In genomic region chr17:15381869-15382660, GRCm38 (mm10) we compare ENCODE assay signal across 18 mouse cellular contexts. TPM values are rescaled to one million over a fixed set of nuclear protein-coding genes. Genes with fewer than 3 reads are reported as not detected.
DNase-seq lines count a peak whose midpoint lies in the region; ATAC-seq and TF ChIP-seq lines count a peak whose summit lies in the region.
"Had no signal": no experiment of that assay in that cellular context is flagged by ENCODE, and none has a peak within 500 bp of the region (broad histone marks: within the 10 kb centered on the region; RNA-seq: fewer than 3 reads in every experiment).

No protein-coding gene starts in this region.

- no peak overlapping the region for H3K9ac ChIP-seq in hindbrain, embryonic 16.5 days (ENCODE audit: low read depth, low read length)
- no peak overlapping the region for H3K9ac ChIP-seq in stomach, embryonic 15.5 days
- no peak overlapping the region for H3K9ac ChIP-seq in stomach, postnatal 0 days (ENCODE audit: low read length)
- H3K9ac ChIP-seq in hindbrain, embryonic 12.5 days = no peak overlapping the region
- no peak overlapping the region for H3K9ac ChIP-seq in neural tube, embryonic 13.5 days
- H3K9ac ChIP-seq: liver, embryonic 13.5 days had no signal

- peaks cover 62% of the 10 kb centered on the region for H3K4me1 ChIP-seq in hindbrain, embryonic 10.5 days (replicated peaks)
- H3K4me1 ChIP-seq in hindbrain, embryonic 16.5 days (ENCODE audit: control insufficient read depth, insufficient read depth, low read depth, low read length) = peaks cover 30% of the 10 kb centered on the region
- peaks cover 16% of the 10 kb centered on the region for H3K4me1 ChIP-seq in stomach, embryonic 15.5 days
- H3K4me1 ChIP-seq in stomach, postnatal 0 days (replicated peaks; ENCODE audit: control insufficient read depth, insufficient read depth) = no peaks in the 10 kb centered on the region; the same call in 1 of the 2 replicates
- peaks cover 57% of the 10 kb centered on the region for H3K4me1 ChIP-seq in hindbrain, embryonic 12.5 days
- peaks cover 57% of the 10 kb centered on the region for H3K4me1 ChIP-seq in neural tube, embryonic 13.5 days (replicated peaks)
- no peaks in the 10 kb centered on the region for H3K4me1 ChIP-seq in cerebellum, adult 2 months (ENCODE audit: control insufficient read depth, insufficient read depth, low read length)

- peaks cover 75% of the 10 kb centered on the region for H3K27me3 ChIP-seq in hindbrain, embryonic 10.5 days (ENCODE audit: insufficient read depth, poor library complexity, severe bottlenecking)
- H3K27me3 ChIP-seq in hindbrain, embryonic 16.5 days (replicated peaks; ENCODE audit: control insufficient read depth, insufficient read depth, low read length) = no peaks in the 10 kb centered on the region; the same call in 1 of the 2 replicates
- peaks cover 12% of the 10 kb centered on the region for H3K27me3 ChIP-seq in stomach, embryonic 15.5 days (replicated peaks)
- no peaks in the 10 kb centered on the region for H3K27me3 ChIP-seq in stomach, postnatal 0 days (ENCODE audit: control insufficient read depth, insufficient read depth, low read length)
- peaks cover 38% of the 10 kb centered on the region for H3K27me3 ChIP-seq in hindbrain, embryonic 12.5 days
- H3K27me3 ChIP-seq in neural tube, embryonic 13.5 days = peaks cover 18% of the 10 kb centered on the region; the same call in 1 of the 2 replicates
- peaks cover 2% of the 10 kb centered on the region; the same call in 1 of the 2 replicates for H3K27me3 ChIP-seq in cerebellum, adult 2 months (ENCODE audit: control insufficient read depth, insufficient read depth, low read length)

- H3K36me3 ChIP-seq in hindbrain, embryonic 10.5 days = no peaks in the 10 kb centered on the region
- H3K36me3 ChIP-seq in hindbrain, embryonic 16.5 days (ENCODE audit: control insufficient read depth, insufficient read depth, low read length) = no peaks in the 10 kb centered on the region
- no peaks in the 10 kb centered on the region for H3K36me3 ChIP-seq in stomach, embryonic 15.5 days
- no peaks in the 10 kb centered on the region for H3K36me3 ChIP-seq in stomach, postnatal 0 days (ENCODE audit: control insufficient read depth, insufficient read depth, low read length)
- H3K36me3 ChIP-seq in hindbrain, embryonic 12.5 days = no peaks in the 10 kb centered on the region
- H3K36me3 ChIP-seq in neural tube, embryonic 13.5 days = no peaks in the 10 kb centered on the region
- H3K36me3 ChIP-seq: G1E; liver, embryonic 13.5 days had no signal

- no peak for TF ChIP-seq EP300 in stomach, postnatal 0 days (optimal IDR thresholded peaks at IDR 0.05)

- WGBS in hindbrain, embryonic 10.5 days = 13% methylated on average over 7 of the region's 7 CpGs
- 16% methylated on average over 7 of the region's 7 CpGs for WGBS in hindbrain, embryonic 16.5 days
- WGBS in stomach, embryonic 15.5 days = 48% methylated on average over 7 of the region's 7 CpGs
- 45% methylated on average over 7 of the region's 7 CpGs for WGBS in stomach, postnatal 0 days
- WGBS in hindbrain, embryonic 12.5 days = 16% methylated on average over 7 of the region's 7 CpGs
- WGBS in neural tube, embryonic 13.5 days = 7% methylated on average over 7 of the region's 7 CpGs
- WGBS in cerebellum, adult 2 months = 41% methylated on average over 7 of the region's 7 CpGs

- TF ChIP-seq CTCF in stomach, postnatal 0 days (IDR thresholded peaks at IDR 0.05; ENCODE audit: low read depth) = no peak
- TF ChIP-seq CTCF in cerebellum, adult 2 months (IDR thresholded peaks at IDR 0.05; ENCODE audit: borderline replicate concordance, insufficient read depth, low read depth, low read length) = no peak

- H3K4me2 ChIP-seq in hindbrain, embryonic 16.5 days (ENCODE audit: low read length) = no peak overlapping the region
- 0 out of 2 replicates have a peak overlapping the region, but pooled peaks have one; percentile 3 for H3K4me2 ChIP-seq in stomach, embryonic 15.5 days
- no peak overlapping the region for H3K4me2 ChIP-seq in stomach, postnatal 0 days (replicated peaks; ENCODE audit: low read depth)
- peak overlapping the region; percentile 85 for H3K4me2 ChIP-seq in hindbrain, embryonic 12.5 days (replicated peaks)
- H3K4me2 ChIP-seq in neural tube, embryonic 13.5 days = peak overlapping the region; percentile 87

- TF ChIP-seq POLR2A in cerebellum, adult 2 months (IDR thresholded peaks at IDR 0.05; ENCODE audit: borderline replicate concordance, insufficient read depth, low read length) = no peak

- ATAC-seq in hindbrain, embryonic 16.5 days = no peak
- ATAC-seq in stomach, embryonic 15.5 days (ENCODE audit: insufficient read depth, low FRiP score, low read depth) = no peak
- no peak for ATAC-seq in stomach, postnatal 0 days (ENCODE audit: low FRiP score, low TSS enrichment)
- ATAC-seq in hindbrain, embryonic 12.5 days (ENCODE audit: low FRiP score) = no peak
- ATAC-seq in neural tube, embryonic 13.5 days (ENCODE audit: low read depth) = no peak

- H3K9me3 ChIP-seq in hindbrain, embryonic 10.5 days = no peaks in the 10 kb centered on the region
- H3K9me3 ChIP-seq in hindbrain, embryonic 16.5 days (ENCODE audit: control insufficient read depth, low read length) = no peaks in the 10 kb centered on the region
- no peaks in the 10 kb centered on the region for H3K9me3 ChIP-seq in stomach, embryonic 15.5 days
- H3K9me3 ChIP-seq in stomach, postnatal 0 days (ENCODE audit: control insufficient read depth, low read length) = no peaks in the 10 kb centered on the region
- no peaks in the 10 kb centered on the region; the same call in 1 of the 2 replicates for H3K9me3 ChIP-seq in hindbrain, embryonic 12.5 days (replicated peaks)
- H3K9me3 ChIP-seq in neural tube, embryonic 13.5 days = no peaks in the 10 kb centered on the region
- H3K9me3 ChIP-seq: G1E; liver, embryonic 13.5 days had no signal

- H3K27ac ChIP-seq in hindbrain, embryonic 10.5 days = peak overlapping the region; percentile 98
- no peak overlapping the region for H3K27ac ChIP-seq in hindbrain, embryonic 16.5 days (ENCODE audit: low read depth, low read length)
- no peak overlapping the region for H3K27ac ChIP-seq in stomach, embryonic 15.5 days
- H3K27ac ChIP-seq in stomach, postnatal 0 days (replicated peaks) = no peak overlapping the region
- H3K27ac ChIP-seq in hindbrain, embryonic 12.5 days = 0 out of 2 replicates have a peak overlapping the region, but pooled peaks have one; percentile 30
- no peak overlapping the region for H3K27ac ChIP-seq in neural tube, embryonic 13.5 days (replicated peaks)
- no peak overlapping the region for H3K27ac ChIP-seq in cerebellum, adult 2 months (ENCODE audit: insufficient read depth, low read length)
- H3K27ac ChIP-seq: heart, adult 2 months; liver, embryonic 13.5 days had no signal

- DNase-seq in hindbrain, embryonic 10.5 days (ENCODE audit: low spot score) = peak; percentile 51
- no peak for DNase-seq in stomach, postnatal 0 days (ENCODE audit: low spot score)
- DNase-seq in cerebellum, adult 2 months = no peak
- DNase-seq in urinary bladder, adult 18-20 months (ENCODE audit: low spot score in 2 of 2) = no peak
- DNase-seq: B cell, adult 2 months; cerebellum, adult 11 months; heart, adult 2 months; heart, postnatal 14 days; kidney, adult 8-10 months; liver, embryonic 13.5 days; lung, postnatal 10 days; thymus, adult 2 months had no signal

- H3K4me3 ChIP-seq in hindbrain, embryonic 10.5 days = peak overlapping the region; percentile 82
- H3K4me3 ChIP-seq in hindbrain, embryonic 16.5 days (ENCODE audit: low read length) = no peak overlapping the region
- no peak overlapping the region for H3K4me3 ChIP-seq in stomach, embryonic 15.5 days (replicated peaks)
- no peak overlapping the region for H3K4me3 ChIP-seq in stomach, postnatal 0 days (ENCODE audit: low read depth, low read length)
- peak overlapping the region; percentile 37; the same call in 1 of the 2 replicates for H3K4me3 ChIP-seq in hindbrain, embryonic 12.5 days
- H3K4me3 ChIP-seq in neural tube, embryonic 13.5 days = no peak overlapping the region
- H3K4me3 ChIP-seq in cerebellum, adult 2 months (replicated peaks; ENCODE audit: insufficient read depth, low read depth, low read length) = no peak overlapping the region
- H3K4me3 ChIP-seq: erythroblast, embryonic 14.5 days; heart, adult 2 months; liver, embryonic 13.5 days had no signal

RNA-seq across cellular contexts. Expression of gene Dll1, which starts 5.4 kb away (rescaled TPM):
- polyA plus RNA-seq in hindbrain, embryonic 10.5 days (2016; fragmentation: Nextera tagmentation; extraction: Ambion mirVana) = 67.6 and 90.9 TPM in 2 replicates
- 16.3 and 17.7 TPM in 2 replicates for polyA plus RNA-seq in hindbrain, embryonic 16.5 days (2015; fragmentation: Nextera tagmentation; extraction: Ambion mirVana)
- 14.2 and 16.0 TPM in 2 replicates for polyA plus RNA-seq in stomach, embryonic 15.5 days (2015; fragmentation: Nextera tagmentation; extraction: Ambion mirVana)
- polyA plus RNA-seq in stomach, postnatal 0 days (2015; fragmentation: Nextera tagmentation; extraction: Ambion mirVana) = 3.5 and 4.4 TPM in 2 replicates
- polyA plus RNA-seq in hindbrain, embryonic 12.5 days (2016; fragmentation: Nextera tagmentation; extraction: Ambion mirVana) = 61.9 and 65.5 TPM in 2 replicates
- 24.2 and 28.7 TPM in 2 replicates for polyA plus RNA-seq in neural tube, embryonic 13.5 days (2015; fragmentation: Nextera tagmentation; extraction: Ambion mirVana)
- polyA plus RNA-seq in cerebellum, adult 2 months (2012; rRNA removed) = 5.2 and 6.2 TPM in 2 replicates
- polyA plus RNA-seq: G1E had no signal

RNA-seq across cellular contexts. Expression of gene Fam120b, which starts 13.9 kb away (rescaled TPM):
- polyA plus RNA-seq in hindbrain, embryonic 10.5 days (2016; fragmentation: Nextera tagmentation; extraction: Ambion mirVana) = 28.0 and 30.7 TPM in 2 replicates
- polyA plus RNA-seq in hindbrain, embryonic 16.5 days (2015; fragmentation: Nextera tagmentation; extraction: Ambion mirVana) = 45.8 and 48.0 TPM in 2 replicates
- 26.3 and 26.8 TPM in 2 replicates for polyA plus RNA-seq in stomach, embryonic 15.5 days (2015; fragmentation: Nextera tagmentation; extraction: Ambion mirVana)
- polyA plus RNA-seq in stomach, postnatal 0 days (2015; fragmentation: Nextera tagmentation; extraction: Ambion mirVana) = 10.0 and 12.1 TPM in 2 replicates
- polyA plus RNA-seq in hindbrain, embryonic 12.5 days (2016; fragmentation: Nextera tagmentation; extraction: Ambion mirVana) = 41.6 and 44.6 TPM in 2 replicates
- 42.4 and 45.0 TPM in 2 replicates for polyA plus RNA-seq in neural tube, embryonic 13.5 days (2015; fragmentation: Nextera tagmentation; extraction: Ambion mirVana)
- polyA plus RNA-seq in cerebellum, adult 2 months (2012; rRNA removed) = 33.8 TPM in 2 replicates

Comparison
In these comparisons a context has a peak if more than half of its experiments do, and no peak if none do; other contexts are left out.
1. H3K27ac ChIP-seq: peak in hindbrain, embryonic 10.5 days (single experiment) and hindbrain, embryonic 12.5 days (single experiment); none in hindbrain, embryonic 16.5 days (single experiment), stomach, embryonic 15.5 days (single experiment), stomach, postnatal 0 days (single experiment), neural tube, embryonic 13.5 days (single experiment) and cerebellum, adult 2 months (single experiment).
2. H3K4me3 ChIP-seq: peak in hindbrain, embryonic 10.5 days (single experiment) and hindbrain, embryonic 12.5 days (single experiment); none in hindbrain, embryonic 16.5 days (single experiment), stomach, embryonic 15.5 days (single experiment), stomach, postnatal 0 days (single experiment), neural tube, embryonic 13.5 days (single experiment) and cerebellum, adult 2 months (single experiment).
3. H3K4me2 ChIP-seq: peak in stomach, embryonic 15.5 days (single experiment), hindbrain, embryonic 12.5 days (single experiment) and neural tube, embryonic 13.5 days (single experiment); none in hindbrain, embryonic 16.5 days (single experiment) and stomach, postnatal 0 days (single experiment).